Mouse (Mus musculus): ENCODE results near the gene Omg. TPM values are rescaled to one million over a fixed set of nuclear protein-coding genes. Genes with fewer than 3 reads are reported as not detected.
A peak's percentile ranks its signal among the peaks of the same experiment; 100 is the strongest.

Gene Omg
- polyA plus RNA-seq (2015; fragmentation: Nextera tagmentation; extraction: Ambion mirVana): 5.3 and 5.4 TPM in 2 replicates

DNA sequence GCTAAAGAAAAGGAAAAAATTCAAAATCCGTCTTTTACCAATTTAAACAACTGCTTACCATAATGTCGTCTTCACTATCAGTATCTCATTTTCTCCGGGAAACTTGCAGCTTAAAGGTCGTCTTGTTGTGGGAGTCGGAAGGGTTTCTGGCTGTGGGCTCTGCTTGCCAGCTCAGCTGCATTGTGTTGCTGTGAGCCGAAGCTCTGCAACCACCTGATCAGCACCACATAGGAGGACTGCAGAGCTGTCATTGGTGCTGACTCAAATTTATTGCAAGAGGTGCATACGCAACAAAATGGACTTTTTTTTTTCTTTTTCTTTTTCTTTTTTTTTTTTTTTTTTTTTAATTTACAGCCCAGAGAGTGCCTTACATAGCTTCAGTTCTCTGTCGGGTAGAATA is at the start of gene Omg:
Gene Omg, minus strand, starts transcription at position 240 of the 400 bp plus-strand sequence.
- Histone ChIP-seq H3K4me2 (peak within 1 kb of the TSS; percentile 30), H3K4me1 (peaks cover 11% of the 10 kb centered on the region), H3K36me3 (replicated peaks) (no peaks in the 10 kb centered on the region), H3K27ac (peak within 1 kb of the TSS; percentile 55; the same call in 1 of the 2 replicates), H3K9me3 (no peaks in the 10 kb centered on the region), H3K27me3 (replicated peaks) (no peaks in the 10 kb centered on the region), H3K9ac (no peak within 1 kb of the TSS), H3K4me3 (no peak within 1 kb of the TSS)
- WGBS: 19% methylated on average over 8 of the region's 8 CpGs
- ATAC-seq (replicated peaks): no peak

DNA sequence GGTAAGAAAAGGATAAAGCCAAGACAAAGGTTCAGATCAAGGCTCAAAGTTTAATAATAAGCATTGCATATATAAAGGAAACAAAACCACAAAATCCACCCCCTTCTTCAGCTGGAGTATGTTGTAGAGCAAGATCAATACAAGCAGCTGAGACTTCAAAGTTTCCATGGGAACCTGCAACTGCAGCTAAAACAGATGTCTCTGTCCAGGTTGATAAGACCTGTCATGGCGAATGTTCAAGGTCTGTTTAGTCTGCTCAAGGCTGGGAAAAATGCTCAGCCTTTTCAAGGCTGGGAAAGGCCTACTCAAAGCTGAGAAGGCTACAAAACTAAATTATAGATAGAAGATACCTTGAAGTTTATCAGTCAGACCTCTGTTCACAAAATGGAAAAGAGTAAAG is 48.7 kb upstream of the Omg start:
- Histone ChIP-seq H3K27me3 (replicated peaks) (no peaks in the 10 kb centered on the region), H3K27ac (no peak overlapping the region), H3K9ac (no peak overlapping the region), H3K4me1 (no peaks in the 10 kb centered on the region), H3K4me2 (no peak overlapping the region), H3K4me3 (no peak overlapping the region), H3K36me3 (replicated peaks) (peaks cover 40% of the 10 kb centered on the region), H3K9me3 (no peaks in the 10 kb centered on the region)
- WGBS: 89% methylated on average over 1 of the region's 1 CpGs
- no peak for ATAC-seq (replicated peaks)

DNA sequence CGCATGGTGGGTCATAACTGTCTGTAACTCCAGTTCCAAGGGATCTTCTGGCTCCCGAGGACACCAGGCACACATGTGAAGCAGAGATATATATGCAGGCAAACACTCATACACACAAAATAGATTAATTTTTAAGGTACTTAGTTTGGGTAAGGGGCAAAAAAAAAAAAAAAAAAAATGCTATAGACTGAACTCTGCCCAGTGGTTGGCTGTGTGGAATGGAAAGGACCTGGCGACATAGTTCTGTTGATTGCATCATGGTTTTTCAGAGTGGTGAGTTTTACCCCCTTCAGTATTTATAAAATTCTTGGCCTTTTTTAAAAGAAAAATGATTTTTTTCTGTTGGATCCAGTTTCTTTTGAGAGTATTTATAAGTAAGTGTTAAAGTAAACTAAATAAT is 32.4 kb upstream of the Omg start:
- H3K4me2 ChIP-seq: no peak overlapping the region
- no peaks in the 10 kb centered on the region for H3K27me3 ChIP-seq (replicated peaks)
- 95% methylated on average over 3 of the region's 3 CpGs for WGBS
- no peak overlapping the region for H3K27ac ChIP-seq
- no peaks in the 10 kb centered on the region for H3K4me1 ChIP-seq
- peaks cover 10% of the 10 kb centered on the region; the same call in 1 of the 2 replicates for H3K36me3 ChIP-seq (replicated peaks)
- ATAC-seq (replicated peaks): no peak
- no peak overlapping the region for H3K4me3 ChIP-seq
- no peak overlapping the region for H3K9ac ChIP-seq
- H3K9me3 ChIP-seq: no peaks in the 10 kb centered on the region

- Histone ChIP-seq H3K4me2 (no peak overlapping the region), H3K9ac (no peak overlapping the region), H3K27me3 (replicated peaks) (no peaks in the 10 kb centered on the region), H3K4me3 (no peak overlapping the region), H3K27ac (no peak overlapping the region), H3K9me3 (no peaks in the 10 kb centered on the region), H3K4me1 (no peaks in the 10 kb centered on the region), H3K36me3 (replicated peaks) (peaks cover 7% of the 10 kb centered on the region; the same call in 1 of the 2 replicates)
- 88% methylated on average over 4 of the region's 4 CpGs for WGBS
- ATAC-seq (replicated peaks): no peak
These were observed 31.7 kb upstream of the Omg start for GRCm38 (mm10) chr11:79535554-79535953.

- Histone ChIP-seq H3K36me3 (replicated peaks) (peaks cover 7% of the 10 kb centered on the region; the same call in 1 of the 2 replicates), H3K9ac (no peak overlapping the region), H3K4me2 (no peak overlapping the region), H3K27me3 (replicated peaks) (no peaks in the 10 kb centered on the region), H3K4me3 (no peak overlapping the region), H3K27ac (no peak overlapping the region), H3K4me1 (no peaks in the 10 kb centered on the region), H3K9me3 (no peaks in the 10 kb centered on the region)
- WGBS: 75% methylated on average over 8 of the region's 8 CpGs
- no peak for ATAC-seq (replicated peaks)
These were observed 30.2 kb upstream of the Omg start for GRCm38 (mm10) chr11:79533950-79534690.

- peaks cover 7% of the 10 kb centered on the region; the same call in 1 of the 2 replicates for H3K36me3 ChIP-seq (replicated peaks)
These were observed 29.4 kb upstream of the Omg start for GRCm38 (mm10) chr11:79533311-79533710.

GRCm38 (mm10) chr11:79531485-79531884 is 27.6 kb upstream of the Omg start:
- no peak for ATAC-seq (replicated peaks)
- Histone ChIP-seq H3K9ac (no peak overlapping the region), H3K27me3 (replicated peaks) (no peaks in the 10 kb centered on the region), H3K4me3 (no peak overlapping the region), H3K36me3 (replicated peaks) (no peaks in the 10 kb centered on the region), H3K4me2 (no peak overlapping the region), H3K4me1 (no peaks in the 10 kb centered on the region), H3K9me3 (no peaks in the 10 kb centered on the region), H3K27ac (no peak overlapping the region)
- 95% methylated on average over 4 of the region's 4 CpGs for WGBS

More at GRCm38 (mm10) chr11:79533311-79533710, 29.4 kb upstream of the Omg start:
- Histone ChIP-seq H3K4me2 (no peak overlapping the region), H3K27me3 (replicated peaks) (no peaks in the 10 kb centered on the region), H3K4me1 (no peaks in the 10 kb centered on the region), H3K9me3 (no peaks in the 10 kb centered on the region), H3K4me3 (no peak overlapping the region), H3K9ac (no peak overlapping the region), H3K27ac (no peak overlapping the region)
- WGBS: 85% methylated on average over 6 of the region's 6 CpGs
- ATAC-seq (replicated peaks): no peak

DNA sequence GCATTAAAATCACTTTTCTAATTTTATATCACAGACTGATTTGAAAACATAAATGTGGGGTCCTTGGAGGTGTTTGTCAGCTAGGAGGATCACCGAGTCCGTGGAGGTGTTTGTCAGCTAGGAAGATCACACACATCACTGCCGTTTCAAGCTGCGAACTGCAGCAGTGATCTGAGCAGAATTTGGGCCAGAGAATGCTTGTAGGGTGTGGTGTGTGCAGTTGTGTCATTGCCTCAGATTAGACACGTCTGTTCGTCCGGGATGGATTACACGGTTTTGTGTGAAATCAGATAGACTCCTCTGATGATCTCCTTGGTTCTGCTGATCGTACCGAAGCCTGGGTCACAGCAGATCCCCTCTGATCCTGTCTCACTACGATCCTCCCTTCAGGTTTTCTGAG is 26.9 kb upstream of the Omg start:
- no peak overlapping the region for H3K4me3 ChIP-seq
- H3K27me3 ChIP-seq (replicated peaks): no peaks in the 10 kb centered on the region
- ATAC-seq (replicated peaks): no peak
- H3K4me2 ChIP-seq: no peak overlapping the region
- WGBS: 77% methylated on average over 11 of the region's 11 CpGs
- no peak overlapping the region for H3K9ac ChIP-seq
- no peaks in the 10 kb centered on the region for H3K36me3 ChIP-seq (replicated peaks)
- H3K9me3 ChIP-seq: no peaks in the 10 kb centered on the region
- no peak overlapping the region for H3K27ac ChIP-seq
- H3K4me1 ChIP-seq: no peaks in the 10 kb centered on the region

DNA sequence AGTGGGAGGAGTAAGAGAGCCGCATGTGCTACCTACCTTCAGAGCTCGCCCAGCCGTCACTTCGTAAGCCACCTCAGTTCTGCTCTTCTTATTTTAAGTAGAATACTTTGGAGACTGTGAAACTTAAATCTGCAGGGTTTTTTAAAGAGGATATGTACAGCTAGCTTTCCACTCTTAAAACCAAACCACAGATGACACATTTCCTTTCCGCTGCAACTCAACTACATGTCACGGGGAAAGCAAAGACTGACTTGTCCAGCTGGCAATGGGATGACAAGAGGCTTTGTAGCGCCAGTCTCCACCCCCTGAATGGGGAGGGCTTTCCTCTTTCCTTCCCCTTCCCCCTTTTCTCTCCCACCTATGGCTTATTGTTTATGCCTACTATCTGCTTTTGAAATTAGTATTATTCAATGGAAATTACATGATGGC is 26.5 kb upstream of the Omg start, which contains the start of the genes Evi2 and Evi2a:
Gene Evi2, minus strand, starts transcription at position 257 of the 429 bp plus-strand sequence.
Gene Evi2a, minus strand, starts transcription at position 277 of the 429 bp plus-strand sequence.
- no peak for ATAC-seq (replicated peaks)
- H3K4me3 ChIP-seq: no peak within 1 kb of the TSS
- no peak within 1 kb of the TSS for H3K4me2 ChIP-seq
- no peak within 1 kb of the TSS for H3K27ac ChIP-seq
- H3K9ac ChIP-seq: no peak within 1 kb of the TSS
- no peaks in the 10 kb centered on the region for H3K36me3 ChIP-seq (replicated peaks)
- H3K27me3 ChIP-seq (replicated peaks): no peaks in the 10 kb centered on the region
- WGBS: 85% methylated on average over 7 of the region's 7 CpGs
- H3K9me3 ChIP-seq: no peaks in the 10 kb centered on the region
- no peaks in the 10 kb centered on the region for H3K4me1 ChIP-seq

DNA sequence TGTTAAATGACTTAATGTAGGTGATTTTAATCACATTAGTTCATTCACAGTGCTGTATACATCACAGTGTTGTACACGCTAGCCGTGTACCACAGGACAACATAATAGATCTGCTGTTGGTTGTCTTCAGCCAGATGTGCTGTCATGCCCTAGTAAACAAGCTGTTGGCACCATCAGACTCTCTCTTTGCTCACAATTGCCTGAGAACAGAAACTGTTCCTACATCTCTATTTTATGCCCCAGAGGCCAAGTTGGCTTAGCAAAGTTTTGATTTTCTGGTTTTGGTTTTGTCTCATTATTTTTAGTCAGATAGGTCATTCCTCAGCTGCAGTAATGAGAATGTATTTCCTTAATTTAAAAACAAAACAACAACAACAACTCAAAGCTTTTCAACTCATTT is 25.9 kb upstream of the Omg start:
- Histone ChIP-seq H3K9me3 (no peaks in the 10 kb centered on the region), H3K36me3 (replicated peaks) (no peaks in the 10 kb centered on the region), H3K27me3 (replicated peaks) (no peaks in the 10 kb centered on the region), H3K27ac (no peak overlapping the region), H3K4me3 (no peak overlapping the region), H3K4me1 (no peaks in the 10 kb centered on the region), H3K4me2 (no peak overlapping the region), H3K9ac (no peak overlapping the region)
- WGBS: 88% methylated on average over 2 of the region's 2 CpGs
- no peak for ATAC-seq (replicated peaks)

DNA sequence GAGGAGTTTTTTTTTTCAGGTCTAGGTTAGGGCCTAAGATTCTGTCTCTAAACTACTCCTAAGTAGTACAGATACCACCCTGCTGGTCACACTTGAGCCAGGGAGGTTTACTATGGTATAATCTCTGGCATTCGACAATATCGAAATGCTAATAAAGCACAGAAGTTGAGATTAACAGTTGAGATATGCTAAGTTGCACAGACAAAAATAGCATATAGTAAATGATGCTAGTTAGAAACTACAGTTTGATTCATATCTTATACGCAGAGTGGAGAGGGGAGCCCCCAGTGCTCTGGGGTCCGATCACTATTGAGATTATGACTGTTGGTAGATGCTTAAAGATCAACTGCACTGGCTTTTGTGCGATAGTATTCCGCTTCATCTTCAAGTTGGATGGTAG is 25.3 kb upstream of the Omg start:
- Histone ChIP-seq H3K27me3 (replicated peaks) (no peaks in the 10 kb centered on the region), H3K9ac (no peak overlapping the region), H3K4me3 (no peak overlapping the region), H3K36me3 (replicated peaks) (no peaks in the 10 kb centered on the region), H3K4me2 (no peak overlapping the region), H3K9me3 (no peaks in the 10 kb centered on the region), H3K4me1 (no peaks in the 10 kb centered on the region), H3K27ac (no peak overlapping the region)
- 96% methylated on average over 6 of the region's 6 CpGs for WGBS
- ATAC-seq (replicated peaks): no peak

DNA sequence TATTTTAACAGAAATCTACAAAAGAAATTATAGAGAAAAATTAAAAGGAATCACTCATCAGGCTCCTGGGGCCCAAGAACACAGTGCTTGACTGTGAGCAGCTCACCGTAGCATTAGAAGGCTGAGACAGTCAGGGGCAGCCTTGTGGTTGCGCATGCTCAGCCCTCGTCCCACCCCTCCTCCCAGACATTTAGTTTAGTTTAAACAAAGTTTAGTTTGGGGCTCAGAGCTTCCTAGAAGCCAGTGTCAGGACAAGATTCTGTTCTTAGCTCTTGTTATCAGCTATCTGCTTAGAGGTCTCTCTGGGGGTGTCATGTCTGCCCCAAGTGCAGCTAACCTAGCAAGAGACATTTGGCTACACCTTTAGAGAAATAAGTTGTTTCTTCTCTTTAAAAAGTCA is 24.7 kb upstream of the Omg start:
- H3K4me1 ChIP-seq: no peaks in the 10 kb centered on the region
- H3K9me3 ChIP-seq: no peaks in the 10 kb centered on the region
- no peak overlapping the region for H3K4me3 ChIP-seq
- no peaks in the 10 kb centered on the region for H3K36me3 ChIP-seq (replicated peaks)
- no peaks in the 10 kb centered on the region for H3K27me3 ChIP-seq (replicated peaks)
- WGBS: 95% methylated on average over 3 of the region's 3 CpGs
- ATAC-seq (replicated peaks): no peak
- H3K27ac ChIP-seq: no peak overlapping the region
- H3K4me2 ChIP-seq: no peak overlapping the region
- no peak overlapping the region for H3K9ac ChIP-seq

All from midbrain, embryonic 15.5 days (tissue).